Mouse (Mus musculus): ENCODE measurements around the gene Ociad1.
A peak's percentile ranks its signal among the peaks of the same experiment; 100 is the strongest.
"Not testable (repeated sequence)": the region's sequence is repeated elsewhere in the genome, so short reads cannot be mapped to it uniquely, and the experiment has no call there.

Ociad1 gene

DNA sequence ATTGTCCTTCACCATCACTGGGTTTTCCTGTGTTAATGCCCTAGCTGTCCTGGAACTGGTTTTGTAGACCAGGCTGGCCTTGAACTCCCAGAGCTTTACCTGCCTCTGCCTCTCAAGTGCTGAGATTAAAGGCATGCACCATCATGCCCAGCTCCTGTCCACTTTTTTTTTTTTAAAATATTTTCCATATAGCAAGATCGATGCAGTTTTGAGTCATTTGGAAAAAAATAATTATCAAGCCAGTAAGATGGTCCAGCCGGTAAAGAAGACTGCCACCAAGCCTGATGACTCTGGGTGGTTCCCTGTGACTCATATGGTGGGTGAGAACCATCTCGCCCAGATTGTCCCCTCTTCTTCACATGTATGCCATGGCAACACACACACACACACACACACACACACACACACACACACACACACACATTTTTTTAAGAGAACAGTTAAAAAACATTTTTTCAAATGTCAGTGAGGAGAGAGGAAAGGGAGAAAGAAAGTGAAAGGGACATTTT lies 7.1 kb upstream of the Ociad1 start:
- no peak for DNase-seq (ENCODE audit: low spot score)

DNA sequence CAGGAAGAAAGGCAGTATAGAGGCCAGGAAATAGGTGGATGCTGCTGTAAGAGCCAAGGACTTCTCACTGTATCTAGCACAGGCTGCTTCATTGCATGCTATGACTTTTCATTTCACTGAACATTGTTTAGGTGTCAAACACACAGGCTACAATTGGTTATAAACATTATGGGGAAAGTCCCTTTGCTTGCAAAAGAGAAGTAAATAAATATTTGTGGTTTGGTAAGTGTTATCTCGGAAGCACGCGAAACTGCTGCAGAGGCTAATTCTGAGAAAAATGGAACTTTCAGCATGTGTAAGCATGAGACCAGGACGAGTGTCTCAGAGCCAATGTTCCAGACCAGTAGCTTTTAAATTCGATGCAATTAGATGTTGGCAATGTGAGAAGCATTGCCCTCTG lies 6.0 kb upstream of the Ociad1 start:
- no peak for DNase-seq (ENCODE audit: low spot score)

DNA sequence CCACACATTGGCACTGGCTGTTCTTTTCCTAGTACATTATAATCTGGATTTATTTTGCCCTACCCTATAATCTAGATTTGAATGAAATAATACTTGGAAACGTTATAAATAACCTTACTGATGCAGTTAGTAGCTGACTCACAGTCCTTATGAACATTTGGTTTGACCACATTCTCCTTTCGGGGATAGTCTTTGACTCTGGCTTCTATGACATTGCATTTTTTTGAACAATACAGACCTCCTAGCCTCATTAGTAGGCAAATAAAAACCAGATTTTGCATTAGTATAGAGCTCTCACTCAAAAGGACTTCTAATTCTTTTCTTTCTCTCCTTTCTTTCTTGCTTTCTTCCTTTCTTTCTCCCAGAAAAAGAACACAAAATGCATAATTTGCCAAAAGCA lies 2.7 kb upstream of the Ociad1 start:
- DNase-seq (ENCODE audit: low spot score), result no peak

DNA sequence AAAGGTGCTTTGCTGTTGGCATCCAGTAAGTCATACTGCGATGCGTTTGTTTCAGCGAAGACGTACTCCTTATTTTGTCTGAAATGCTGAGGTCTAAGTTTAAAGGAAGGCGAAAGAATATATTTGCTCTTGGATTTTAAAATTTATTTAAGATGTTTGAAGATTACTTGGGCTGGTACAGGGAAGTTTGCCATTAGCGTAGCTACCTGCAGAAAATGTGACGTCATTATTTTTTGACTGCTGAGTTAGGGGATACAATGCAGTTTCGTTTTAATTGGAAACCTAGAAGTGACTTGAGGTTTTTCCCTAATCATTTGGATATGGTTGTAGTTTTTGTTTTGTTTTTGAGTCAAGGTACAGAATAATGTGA lies 859 bp downstream of the Ociad1 start:
- DNase-seq (ENCODE audit: low spot score), result no peak

DNA sequence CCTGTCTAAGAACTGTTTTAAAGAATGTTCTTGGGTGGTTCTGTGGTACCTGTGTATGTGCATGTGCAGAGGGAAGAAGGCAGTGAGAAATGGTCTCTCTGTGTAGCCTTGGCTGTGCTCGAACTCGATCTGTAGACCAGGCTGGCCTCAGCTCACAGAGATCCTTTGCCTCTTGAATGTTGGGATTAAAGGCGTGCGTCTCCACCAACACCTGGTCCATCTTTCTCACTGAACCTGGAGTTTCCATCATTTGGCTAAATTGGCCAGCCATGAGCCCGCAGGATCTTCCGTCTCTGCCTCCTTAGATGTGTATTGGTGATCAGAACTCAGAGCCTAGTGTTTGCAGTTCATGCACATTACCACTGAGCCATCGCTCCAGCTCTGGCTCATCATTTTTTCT lies 2.4 kb downstream of the Ociad1 start:
- no peak for DNase-seq (ENCODE audit: low spot score)

DNA sequence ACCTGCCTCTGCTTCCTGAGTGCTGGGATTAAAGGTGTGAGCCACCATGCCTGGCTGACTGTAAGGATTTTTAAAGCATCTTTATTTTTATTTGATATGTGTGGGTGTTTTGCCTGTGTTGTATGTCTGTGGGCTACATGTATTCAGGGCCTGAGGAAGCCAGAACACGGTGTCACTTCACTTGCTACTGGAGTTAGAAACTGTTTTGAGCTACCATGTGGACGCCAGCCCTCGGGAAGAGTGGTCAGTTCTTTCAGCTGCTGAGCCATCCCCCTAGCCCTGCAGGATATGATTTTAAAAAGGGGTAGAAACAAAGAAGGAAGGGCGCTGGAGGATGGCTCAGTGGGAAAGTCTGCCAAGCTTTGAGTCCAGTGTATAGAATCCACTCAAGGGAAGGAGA lies 3.3 kb downstream of the Ociad1 start:
- no peak for DNase-seq (ENCODE audit: low spot score)

DNA sequence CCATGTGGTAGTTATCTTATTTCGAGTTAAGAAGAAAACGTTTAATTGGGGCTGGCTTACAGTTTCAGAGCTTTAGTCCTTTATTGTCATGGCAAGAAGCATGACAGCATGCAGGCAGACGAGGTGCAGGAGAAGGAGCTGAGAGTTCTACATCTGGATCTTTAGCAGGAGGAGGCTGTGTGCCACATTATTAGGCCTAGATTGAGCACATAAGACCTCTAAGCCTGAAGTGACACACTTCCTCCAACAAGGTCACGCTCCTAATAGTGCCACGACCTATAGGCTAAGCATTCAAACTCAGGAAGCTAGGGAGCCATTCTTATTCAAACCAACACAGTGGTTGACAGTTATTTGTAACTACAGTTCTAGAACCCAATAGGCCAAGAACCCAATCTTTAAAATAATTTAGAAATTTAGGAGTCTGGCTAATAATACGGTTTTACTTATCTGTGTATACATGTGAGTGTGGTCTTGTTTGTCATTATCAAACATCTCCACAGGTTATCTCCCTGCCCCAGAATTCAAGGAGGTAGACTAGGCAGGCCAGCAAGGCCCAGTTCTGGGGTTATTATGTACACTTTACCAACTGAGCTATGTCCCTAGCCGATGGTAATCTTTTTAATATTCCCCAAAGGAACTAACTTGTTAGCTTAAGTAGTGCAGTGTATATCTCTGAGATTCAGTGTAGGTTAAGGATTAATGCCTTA lies 9.2 kb downstream of the Ociad1 start:
- no peak for DNase-seq (ENCODE audit: low spot score)

DNA sequence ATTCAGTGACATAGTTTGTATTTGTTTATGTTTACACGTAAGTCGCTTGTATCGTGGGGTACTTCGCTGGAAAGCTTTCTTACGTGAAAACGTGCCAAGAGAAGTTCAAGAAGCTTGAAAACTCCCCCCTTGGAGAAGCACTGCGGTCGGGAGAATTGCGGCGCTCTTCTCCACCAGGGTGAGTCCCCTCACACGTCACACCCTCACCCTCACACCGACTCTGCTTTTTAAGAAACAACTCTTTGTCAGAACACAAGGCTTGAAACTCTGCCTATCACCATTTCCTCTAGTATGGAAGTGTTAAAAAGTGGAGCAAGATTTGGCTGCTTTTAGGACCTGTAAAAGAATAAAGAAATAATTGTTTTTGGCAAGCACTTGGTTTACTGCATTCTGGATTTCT lies 11.9 kb downstream of the Ociad1 start:
- no peak for DNase-seq (ENCODE audit: low spot score)

DNA sequence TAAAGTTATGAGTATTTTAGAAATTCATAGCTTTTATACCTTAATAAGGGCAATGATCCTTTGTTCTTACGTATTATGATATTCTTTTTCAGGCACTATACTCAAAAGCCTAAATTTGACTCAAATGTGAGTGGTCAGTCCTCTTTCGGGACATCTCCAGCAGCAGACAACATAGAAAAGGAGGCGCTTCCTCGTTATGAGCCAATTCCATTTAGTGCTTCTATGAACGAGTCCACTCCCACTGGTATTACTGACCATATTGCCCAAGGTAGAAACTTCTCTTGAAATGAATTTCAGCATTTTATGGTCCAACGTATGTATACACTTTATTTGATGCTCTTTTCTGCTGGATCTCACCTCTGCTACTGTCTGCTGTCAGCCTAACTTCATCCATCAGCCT lies 13.9 kb downstream of the Ociad1 start:
- DNase-seq (ENCODE audit: low spot score), result no peak

DNA sequence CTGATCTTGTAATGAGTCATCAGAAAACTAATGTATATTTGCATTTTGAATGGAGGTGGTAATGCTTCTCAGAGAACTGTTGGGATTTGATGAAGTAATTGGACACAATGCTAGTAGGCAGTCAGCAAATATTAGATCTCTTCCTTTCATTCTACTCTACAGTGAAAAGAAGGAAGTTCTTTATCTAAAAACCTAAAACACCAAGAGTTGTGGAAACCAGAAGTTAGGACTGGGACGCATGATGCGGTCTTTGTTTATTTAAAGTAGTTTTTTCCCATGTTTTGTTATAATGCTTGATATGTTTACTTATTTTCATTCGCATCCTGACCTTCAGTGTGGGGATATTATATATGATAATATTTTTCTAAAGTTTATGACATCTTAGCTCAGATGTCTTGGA lies 14.7 kb downstream of the Ociad1 start:
- DNase-seq (ENCODE audit: low spot score), result no peak

DNA sequence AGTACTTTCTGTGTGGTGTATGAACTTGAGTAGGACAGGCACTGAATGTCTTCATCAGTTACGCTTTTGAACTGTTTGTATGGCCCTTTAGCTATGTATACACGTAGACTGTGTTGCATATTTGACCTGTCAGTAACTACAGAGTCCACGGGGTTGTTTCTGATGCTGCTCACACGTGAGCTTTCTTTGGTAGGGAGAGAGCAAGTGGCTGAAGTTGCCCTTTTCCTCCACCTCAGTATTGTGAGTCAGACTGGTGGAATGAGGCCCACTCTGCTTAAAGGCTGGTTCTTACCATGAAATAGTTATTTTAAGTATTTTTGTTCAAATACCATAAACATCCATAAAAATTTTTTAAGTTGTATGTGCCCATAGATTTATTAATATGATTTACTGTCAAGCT lies 16.9 kb downstream of the Ociad1 start:
- DNase-seq (ENCODE audit: low spot score), result no peak

DNA sequence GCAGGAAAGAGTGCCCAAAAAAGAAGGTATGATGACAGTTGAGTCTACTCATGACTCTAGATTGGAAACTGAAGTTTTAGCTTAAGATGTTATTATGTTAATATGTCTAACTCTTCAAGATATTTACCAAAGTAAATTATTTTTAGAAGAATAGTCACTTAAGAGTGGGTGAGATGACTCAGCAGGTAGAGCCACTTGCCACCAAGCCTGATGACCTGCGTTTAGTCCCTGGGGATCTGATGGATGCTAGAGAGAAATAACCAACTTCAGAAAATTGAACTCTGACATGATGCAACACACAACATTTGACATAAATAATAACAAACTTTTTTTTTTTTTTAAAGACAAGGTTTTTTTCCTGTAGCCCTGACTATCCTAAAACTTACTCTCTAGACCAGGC lies 17.8 kb downstream of the Ociad1 start:
- DNase-seq (ENCODE audit: low spot score), result no peak

DNA sequence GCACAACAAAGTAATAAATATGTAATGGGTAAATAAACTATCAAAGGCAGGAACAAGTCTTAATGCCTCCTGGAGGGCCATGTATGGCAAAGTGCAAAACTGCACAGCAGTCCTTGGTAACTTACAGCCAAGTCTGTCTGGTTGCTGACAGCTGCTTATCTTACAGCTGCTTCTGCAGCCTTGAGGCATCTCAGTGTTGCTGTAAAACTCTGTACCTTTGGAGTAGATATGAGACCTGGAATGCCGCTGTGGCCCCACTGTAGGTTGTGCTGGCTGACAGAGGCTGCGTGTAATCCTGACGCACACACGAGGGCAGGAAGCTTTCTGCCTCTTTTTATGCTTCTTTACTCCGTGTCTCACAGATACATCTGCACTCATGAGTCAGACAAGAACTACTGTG lies 18.9 kb downstream of the Ociad1 start:
- DNase-seq (ENCODE audit: low spot score), result no peak

DNA sequence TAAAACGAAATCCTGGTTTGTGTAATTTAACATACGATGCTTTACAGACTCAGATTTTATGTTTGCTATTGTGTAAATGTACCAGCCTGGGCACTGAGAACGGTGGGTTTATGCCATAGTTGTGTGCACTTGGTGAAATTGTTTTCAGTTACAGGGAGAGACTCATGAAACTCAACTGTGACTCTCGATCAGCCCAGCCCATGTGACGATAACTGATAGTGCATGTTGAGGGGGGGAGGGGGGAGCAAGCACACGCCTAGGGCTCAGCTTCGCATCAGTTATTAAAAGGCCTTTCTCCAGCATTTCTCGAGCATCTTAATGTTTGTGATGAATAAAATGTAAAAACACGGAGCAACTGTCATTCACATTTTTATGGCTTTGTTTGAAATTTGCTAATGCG lies 21.0 kb downstream of the Ociad1 start:
- no peak for DNase-seq (ENCODE audit: low spot score)

DNA sequence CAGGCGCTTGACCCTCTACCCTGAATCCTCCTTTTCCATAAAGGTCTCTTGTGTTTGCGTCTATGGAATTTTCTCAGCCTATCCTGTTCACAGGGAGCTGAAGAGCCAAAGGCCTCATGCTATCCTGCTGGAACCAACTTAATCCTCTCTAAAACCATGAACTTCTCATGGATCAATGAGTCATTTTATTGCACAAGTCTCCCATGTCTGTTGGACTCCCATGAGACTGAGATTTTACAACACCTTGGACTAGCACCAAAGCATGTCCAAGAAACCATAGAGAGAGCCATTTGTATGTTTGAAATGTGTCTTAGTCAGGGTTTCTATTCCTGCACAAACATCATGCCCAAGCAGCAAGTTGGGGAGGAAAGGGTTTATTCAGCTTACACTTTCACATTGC lies 22.1 kb downstream of the Ociad1 start:
- DNase-seq (ENCODE audit: low spot score), result no peak

DNA sequence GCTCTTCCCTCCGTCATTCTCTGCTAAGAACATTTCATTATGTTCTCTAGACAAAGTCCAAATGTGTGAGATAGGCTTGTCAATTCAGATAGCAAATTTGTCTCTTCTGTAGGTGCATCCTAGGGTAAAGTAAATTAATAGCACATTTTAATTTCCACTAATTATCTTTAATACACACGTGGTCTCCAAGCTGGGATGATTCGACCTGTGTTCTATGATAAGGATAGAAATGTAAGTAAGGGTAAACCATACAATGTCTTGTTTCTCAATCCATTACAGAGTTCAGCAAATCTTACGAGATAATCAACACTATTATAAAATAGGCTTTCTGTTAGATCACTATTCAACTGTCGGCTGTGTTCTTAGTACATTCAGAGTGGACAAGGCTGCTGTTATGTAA lies 26.7 kb downstream of the Ociad1 start:
- no peak for DNase-seq (ENCODE audit: low spot score)

DNA sequence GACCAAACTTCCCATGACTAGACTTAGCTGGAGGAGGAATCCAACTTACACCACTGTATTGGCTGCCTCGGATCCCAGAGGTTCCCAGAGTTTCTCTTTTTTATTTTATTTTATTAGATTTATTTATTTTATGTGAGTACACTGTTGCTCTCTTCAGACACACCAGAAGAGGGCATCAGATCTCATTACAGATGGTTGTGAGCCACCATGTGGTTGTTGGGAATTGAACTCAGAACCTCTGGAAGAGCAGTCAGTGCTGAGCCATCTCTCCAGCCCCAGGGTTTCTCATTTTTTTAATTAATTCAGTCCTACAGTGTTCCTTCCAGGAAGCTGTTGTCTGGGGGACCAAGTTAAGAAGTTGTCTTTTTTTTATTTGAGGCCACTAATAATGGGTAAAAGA lies 30.1 kb downstream of the Ociad1 start:
- not testable (repeated sequence) for DNase-seq (ENCODE audit: low spot score)

DNA sequence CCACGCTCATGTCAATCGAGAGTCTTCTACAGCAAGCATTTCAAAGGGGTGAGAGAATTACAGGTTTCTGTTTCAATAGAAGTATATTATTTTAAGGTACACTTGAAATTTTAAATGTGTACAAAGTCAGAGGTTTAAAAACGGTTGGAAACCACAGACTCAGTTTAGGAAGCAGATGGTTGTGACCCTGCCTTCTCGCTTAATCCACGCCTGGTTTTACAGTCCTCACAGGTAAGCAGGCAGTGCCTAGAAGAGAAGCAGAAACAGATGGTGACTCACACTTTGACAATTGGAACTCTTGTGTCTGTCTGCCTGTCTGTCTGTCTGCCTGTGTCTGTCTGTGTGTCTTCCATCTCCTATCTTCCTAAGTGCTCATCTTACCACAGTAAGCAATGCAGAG lies 31.0 kb downstream of the Ociad1 start:
- no peak for DNase-seq (ENCODE audit: low spot score)

DNA sequence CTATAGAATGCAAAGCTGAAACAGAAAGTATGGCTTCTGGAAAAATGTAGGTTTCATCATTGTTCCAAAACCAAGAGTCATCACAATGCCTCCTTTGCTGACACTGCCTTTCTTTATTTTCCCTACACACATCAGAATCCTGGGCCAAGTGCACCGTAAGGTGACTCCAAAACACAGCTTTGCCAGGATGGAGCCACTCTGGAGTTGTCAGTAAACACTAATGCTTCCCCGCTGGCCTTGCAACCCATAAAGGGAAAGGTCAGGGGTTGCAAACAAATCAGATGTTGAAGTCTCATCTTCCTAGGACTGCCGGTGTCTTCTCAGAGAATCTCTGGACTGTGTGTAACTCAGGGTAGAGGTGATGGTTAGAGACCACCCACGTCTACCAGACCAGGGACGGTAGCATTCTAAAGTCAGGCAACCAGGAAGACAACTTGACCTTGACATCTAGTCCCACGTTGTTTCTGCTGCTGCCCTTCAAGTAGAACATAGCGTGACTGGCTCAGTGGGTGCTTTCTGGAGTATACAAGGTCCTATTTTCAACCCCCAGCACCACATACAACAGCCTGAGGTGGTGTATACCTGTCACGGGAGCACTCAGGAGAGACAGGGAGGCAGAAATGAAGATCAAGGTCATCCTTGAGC lies 32.1 kb downstream of the Ociad1 start:
- no peak for DNase-seq (ENCODE audit: low spot score)

DNA sequence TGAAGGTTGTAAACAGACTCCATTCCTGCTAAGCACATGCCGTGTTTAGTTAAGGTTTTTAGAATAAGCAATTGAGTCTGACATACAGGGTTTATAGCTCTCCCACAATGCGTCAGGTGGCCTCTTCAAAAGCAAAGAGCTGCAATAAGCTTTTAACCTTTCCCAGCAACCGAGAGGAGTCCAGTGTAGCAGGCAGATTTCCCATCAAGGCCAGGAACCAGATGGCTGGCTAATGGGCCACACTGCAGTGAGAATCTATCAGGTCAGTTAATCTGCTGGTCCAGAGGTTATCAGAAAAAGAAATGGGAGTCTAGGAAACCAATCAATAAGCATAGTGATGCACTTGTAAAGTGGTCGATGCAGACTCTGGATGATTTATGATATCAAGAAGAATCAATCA lies 38.4 kb downstream of the Ociad1 start:
- no peak for DNase-seq (ENCODE audit: low spot score)

DNA sequence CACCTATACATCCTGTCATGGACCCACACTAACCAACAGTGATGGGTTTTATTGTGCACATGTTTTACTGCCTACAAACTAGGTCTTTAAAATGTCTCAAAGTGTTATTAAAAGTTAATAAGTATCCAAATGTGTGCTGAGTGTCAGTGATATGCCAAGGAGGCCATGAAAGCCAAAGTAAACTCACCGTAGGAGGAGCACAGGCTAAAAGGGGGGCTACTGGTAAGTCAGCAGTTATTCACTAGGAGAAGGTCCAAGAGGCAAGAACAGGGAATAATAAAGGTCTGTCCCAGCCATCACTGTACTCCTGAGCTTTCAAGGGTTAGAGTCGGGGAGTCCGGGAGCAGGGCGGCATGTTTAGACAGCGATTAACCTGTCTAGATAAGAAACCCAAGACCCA lies 43.9 kb downstream of the Ociad1 start:
- no peak for DNase-seq (ENCODE audit: low spot score)

DNA sequence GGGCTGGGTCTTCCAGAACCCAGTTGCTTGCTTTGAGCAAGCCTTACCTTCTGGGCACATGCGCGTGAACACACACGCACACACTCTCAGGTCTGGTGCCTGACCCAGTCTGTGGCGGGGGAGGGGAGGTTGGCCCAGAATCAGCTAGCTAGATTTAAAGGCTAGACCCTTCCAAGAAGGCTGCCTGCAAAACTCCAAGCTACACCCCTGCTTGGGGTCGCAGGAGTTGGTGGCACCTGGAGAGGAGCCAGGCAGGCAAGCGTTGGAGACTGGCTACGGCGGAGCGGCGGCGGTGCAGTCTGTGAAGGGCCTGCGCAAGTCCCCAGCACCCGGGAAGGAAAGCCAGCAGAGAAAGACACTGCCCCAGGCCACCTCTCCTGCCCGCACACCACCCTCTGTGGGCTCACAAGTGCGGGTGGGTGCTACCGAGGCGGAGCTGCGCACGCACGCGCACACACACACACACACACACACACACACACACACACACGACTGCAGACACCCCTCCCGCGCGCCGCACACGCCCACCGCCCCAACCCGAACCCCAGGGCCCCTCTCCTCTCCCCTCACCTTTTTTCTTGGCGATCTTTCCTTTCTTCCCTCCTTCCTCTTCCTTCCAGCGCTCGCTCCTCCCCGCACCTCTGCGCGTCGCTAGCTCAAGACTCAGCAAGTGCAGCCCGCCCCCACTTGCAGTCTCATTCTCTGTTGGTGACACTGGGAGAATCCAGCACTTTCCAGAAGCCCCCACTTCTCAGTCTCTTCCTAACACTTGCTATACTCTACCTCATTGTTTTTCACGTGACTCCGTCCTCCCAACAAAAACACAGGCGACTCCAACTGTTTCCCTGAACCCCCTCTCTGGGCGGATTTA lies 45.6 kb downstream of the Ociad1 start:
- peak; percentile 27 for DNase-seq (ENCODE audit: low spot score)

DNA sequence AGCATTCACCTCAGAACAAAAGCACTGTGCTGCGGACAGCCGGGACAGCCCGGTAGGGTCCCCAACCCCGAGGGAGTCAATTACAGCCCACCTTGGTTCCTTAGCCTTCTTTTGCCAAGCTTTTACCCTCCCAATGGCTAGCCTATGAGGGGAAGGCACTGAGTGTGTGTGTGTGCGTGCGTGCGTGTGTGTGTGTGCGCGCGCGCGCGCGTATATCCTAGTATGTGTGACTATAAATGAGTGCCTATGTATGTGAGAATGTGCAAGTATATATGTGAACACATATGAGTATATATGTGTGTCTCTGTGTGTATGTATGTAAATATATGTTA lies 46.2 kb downstream of the Ociad1 start:
- DNase-seq (ENCODE audit: low spot score), result no peak

Measured in ovary, postnatal 36 days (tissue).